8 mouse cellular contexts compared by ENCODE assay signal in genomic region chr1:33813495-33813867, GRCm38 (mm10). TPM values are rescaled to one million over a fixed set of nuclear protein-coding genes. Genes with fewer than 3 reads are reported as not detected.
DNase-seq lines count a peak whose midpoint lies in the region; ATAC-seq lines count a peak whose summit lies in the region.

No protein-coding gene starts in this region.

- H3K4me3 ChIP-seq in hindbrain, embryonic 12.5 days: peak overlapping the region; percentile 97

- peak overlapping the region; percentile 97 for H3K27ac ChIP-seq in hindbrain, embryonic 12.5 days

- peaks cover 33% of the 10 kb centered on the region for H3K36me3 ChIP-seq in hindbrain, embryonic 12.5 days

- peak; percentile 27 for ATAC-seq in hindbrain, embryonic 12.5 days (ENCODE audit: low FRiP score)
- ATAC-seq in megakaryocyte-erythroid progenitor cell, adult 5-6 weeks (replicated peaks; ENCODE audit: low FRiP score, low TSS enrichment, poor library complexity, severe bottlenecking): peak; percentile 73

- no peaks in the 10 kb centered on the region for H3K9me3 ChIP-seq in hindbrain, embryonic 12.5 days (replicated peaks)

- peak overlapping the region; percentile 99 for H3K9ac ChIP-seq in hindbrain, embryonic 12.5 days

- WGBS in hindbrain, embryonic 12.5 days: 8% methylated on average over 11 of the region's 11 CpGs

- H3K4me2 ChIP-seq in hindbrain, embryonic 12.5 days (replicated peaks): peak overlapping the region; percentile 82

- DNase-seq in embryo, embryonic 11.5 days (ENCODE audit: low read depth, low spot score): peak; percentile 1
- no peak for DNase-seq in embryo, embryonic 11 days
- DNase-seq in urinary bladder, postnatal 25 days (ENCODE audit: low spot score): peak; percentile 10
- DNase-seq in urinary bladder, adult 2 months (ENCODE audit: low spot score): no peak
- no peak for DNase-seq in right cerebral cortex, postnatal 14 days
- no peak for DNase-seq in gastrocnemius, adult 18-20 months (ENCODE audit: low spot score)

- H3K4me1 ChIP-seq in hindbrain, embryonic 12.5 days: peaks cover 14% of the 10 kb centered on the region

- no peaks in the 10 kb centered on the region for H3K27me3 ChIP-seq in hindbrain, embryonic 12.5 days

RNA-seq across cellular contexts. Expression of gene Zfp451, which starts 0.9 kb away (rescaled TPM):
- 15.8 and 16.8 TPM in 2 replicates for polyA plus RNA-seq in urinary bladder, adult 2 months (2012; rRNA removed)
- 51.4 and 55.2 TPM in 2 replicates for polyA plus RNA-seq in hindbrain, embryonic 12.5 days (2016; fragmentation: Nextera tagmentation; extraction: Ambion mirVana)
- 39.7 and 44.7 TPM in 2 replicates for total RNA-seq in megakaryocyte-erythroid progenitor cell, adult 5-6 weeks (2014; fragmentation: Nextera tagmentation)
- 18.7 and 37.2 TPM in 2 replicates for total RNA-seq in megakaryocyte-erythroid progenitor cell, adult 5-6 weeks (2017)
- total RNA-seq in gastrocnemius, adult 18-20 months (2021): 10 to 100 TPM in 1 of 2 experiments, 1 to 10 TPM in 1; 9.0 to 12.1 TPM

RNA-seq across cellular contexts. Expression of gene Bag2, which starts 55.9 kb away (rescaled TPM):
- 89.9 and 91.2 TPM in 2 replicates for polyA plus RNA-seq in urinary bladder, adult 2 months (2012; rRNA removed)
- 19.7 and 24.9 TPM in 2 replicates for polyA plus RNA-seq in hindbrain, embryonic 12.5 days (2016; fragmentation: Nextera tagmentation; extraction: Ambion mirVana)
- total RNA-seq in megakaryocyte-erythroid progenitor cell, adult 5-6 weeks (2014; fragmentation: Nextera tagmentation): 66.0 and 89.5 TPM in 2 replicates
- 64.8 and 76.6 TPM in 2 replicates for total RNA-seq in megakaryocyte-erythroid progenitor cell, adult 5-6 weeks (2017)
- total RNA-seq in gastrocnemius, adult 18-20 months (2021): 10 to 100 TPM; 16.4 to 17.3 TPM

Comparison
In these comparisons a context has a peak if more than half of its experiments do, and no peak if none do; other contexts are left out.
1. DNase-seq: peak in embryo, embryonic 11.5 days (single experiment) and urinary bladder, postnatal 25 days (single experiment); none in embryo, embryonic 11 days (single experiment), urinary bladder, adult 2 months (single experiment), right cerebral cortex, postnatal 14 days (single experiment) and gastrocnemius, adult 18-20 months (single experiment).